Mouse (Mus musculus): ENCODE data around the gene Pofut2.
"Not testable (repeated sequence)": the region's sequence is repeated elsewhere in the genome, so short reads cannot be mapped to it uniquely, and the experiment has no call there.

Pofut2 gene

DNA sequence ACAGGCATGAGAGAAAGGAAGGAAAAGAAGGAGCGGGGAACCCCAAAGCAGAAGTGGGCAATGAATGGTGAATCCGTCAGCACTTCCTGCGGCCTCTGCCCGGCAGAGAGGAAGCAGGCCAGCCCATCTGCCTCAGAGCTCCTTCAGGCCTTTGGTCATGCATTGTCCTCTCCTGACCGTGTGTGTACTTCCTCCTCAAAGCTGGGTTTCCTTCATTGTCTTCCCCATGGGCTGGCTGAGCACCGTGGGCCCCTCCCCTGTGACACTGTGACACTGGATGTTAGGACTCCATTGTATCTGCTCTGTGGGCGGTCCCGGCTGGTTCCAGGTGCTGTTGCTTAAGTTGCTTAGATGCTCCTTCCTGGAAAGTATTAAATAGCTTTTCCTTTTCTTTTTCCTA, 7.3 kb downstream of the Pofut2 start:
- no peak for DNase-seq (ENCODE audit: low read depth)

DNA sequence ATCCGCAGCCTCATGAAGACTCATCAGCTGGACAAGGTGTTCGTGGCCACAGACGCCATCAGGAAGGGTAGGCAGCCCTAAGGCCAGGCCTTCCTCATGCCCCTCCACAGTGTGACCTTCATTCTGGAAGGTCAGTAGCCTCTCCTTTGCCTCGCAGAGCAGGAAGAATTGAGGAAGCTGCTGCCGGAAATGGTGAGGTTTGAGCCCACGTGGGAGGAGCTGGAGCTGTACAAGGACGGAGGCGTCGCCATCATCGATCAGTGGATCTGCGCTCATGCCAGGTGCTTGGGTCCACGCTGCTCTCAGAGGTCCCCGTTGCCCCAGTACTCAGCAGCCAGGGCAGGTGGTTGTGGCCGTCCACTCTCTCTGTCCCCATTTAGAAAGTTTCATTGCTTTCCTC, 8.0 kb downstream of the Pofut2 start:
- no peak for DNase-seq (ENCODE audit: low read depth)

DNA sequence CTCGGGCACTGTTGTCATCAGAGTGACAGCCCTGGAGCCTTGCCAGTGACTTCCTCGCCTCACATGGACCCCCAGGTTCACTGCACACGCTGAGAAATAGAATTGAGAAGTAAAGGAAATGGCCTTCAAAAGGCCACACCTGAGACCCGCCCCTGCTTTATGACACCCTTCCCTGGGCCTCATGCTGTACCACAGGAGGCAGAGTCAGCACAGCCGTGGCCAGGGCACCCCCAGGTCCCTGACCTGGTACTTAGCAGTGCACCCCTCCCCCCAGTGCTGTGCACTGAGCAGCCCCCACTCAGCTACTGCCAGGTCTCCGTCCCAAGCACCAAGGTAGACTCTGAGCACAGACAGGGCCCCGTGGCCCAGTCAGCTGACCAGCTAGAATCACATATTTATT, 10.1 kb downstream of the Pofut2 start:
- no peak for DNase-seq (ENCODE audit: low read depth)

DNA sequence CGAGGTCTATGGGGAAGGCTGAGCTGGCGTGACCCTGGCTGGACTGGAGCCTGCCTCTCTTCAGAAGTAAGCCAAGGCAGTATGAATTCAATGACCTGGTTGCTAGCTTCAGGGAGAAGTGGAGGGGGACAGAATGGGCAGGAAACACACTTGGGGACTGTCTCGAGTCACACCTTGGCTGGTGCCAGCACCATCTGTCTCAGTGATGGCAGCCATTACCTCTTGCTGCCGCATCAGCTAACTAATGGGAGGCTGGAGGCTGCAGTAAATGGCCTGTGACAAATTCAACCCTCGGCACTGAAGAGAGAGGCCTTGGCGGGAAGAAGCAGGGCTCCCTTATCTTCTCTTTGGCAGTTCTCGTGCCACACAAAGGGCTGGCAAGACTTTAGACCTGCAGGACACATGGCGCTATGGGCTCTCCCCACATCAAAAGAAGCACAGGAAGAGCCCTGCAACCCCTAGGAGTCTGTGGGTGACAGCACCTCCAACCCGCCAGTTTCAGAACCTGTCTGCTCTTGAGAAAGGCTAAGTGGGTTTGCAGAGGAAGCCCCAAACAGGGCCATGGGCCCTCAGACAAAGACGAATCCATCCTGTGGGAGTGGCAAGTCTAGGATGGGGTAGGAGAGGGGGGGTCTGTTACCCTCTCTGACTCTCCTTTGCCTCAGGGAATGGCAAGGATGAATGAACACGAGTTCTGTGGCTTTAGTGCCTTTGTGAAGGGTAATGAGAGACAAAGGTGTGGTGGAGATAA, 14.1 kb downstream of the Pofut2 start:
- DNase-seq (ENCODE audit: low read depth) = no peak

DNA sequence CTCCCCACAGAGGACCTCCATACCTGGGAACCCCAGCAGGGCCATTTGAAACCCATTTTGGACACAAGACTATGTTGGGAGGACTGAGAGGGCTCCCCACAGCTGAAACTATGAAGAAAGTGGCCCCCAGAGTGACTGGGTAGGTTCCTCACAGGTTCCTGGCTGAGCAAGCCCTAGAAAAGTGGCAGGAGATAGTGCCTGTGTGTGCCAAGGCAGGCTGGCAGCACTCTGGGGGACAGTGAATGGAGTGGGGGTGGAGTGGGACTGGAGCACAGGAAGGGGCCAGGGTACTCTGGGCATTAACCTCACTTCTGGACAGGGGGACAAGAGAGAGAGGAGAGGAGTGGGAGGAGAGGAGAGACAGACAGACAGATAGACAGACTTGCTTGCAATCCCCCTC, 14.8 kb downstream of the Pofut2 start:
- no peak for DNase-seq (ENCODE audit: low read depth)

DNA sequence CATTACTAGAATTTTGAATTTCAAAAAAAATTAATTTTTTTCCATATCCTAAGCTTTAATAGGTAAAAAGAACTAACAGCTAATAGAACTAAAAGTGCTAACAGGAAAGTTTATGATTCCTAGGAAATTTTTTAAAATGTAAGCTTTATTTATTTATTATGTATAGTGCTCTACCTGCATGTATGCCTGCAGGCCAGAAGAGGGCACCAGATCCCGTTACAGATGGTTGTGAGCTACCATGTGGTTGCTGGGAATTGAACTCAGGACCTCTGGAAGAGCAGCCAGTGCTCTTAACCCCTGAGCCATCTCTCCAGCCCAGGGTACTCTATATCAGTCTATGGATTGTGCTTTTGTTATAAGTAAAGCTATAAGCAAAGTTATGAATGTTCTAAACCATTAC, 23.1 kb downstream of the Pofut2 start:
- not testable (repeated sequence) for DNase-seq (ENCODE audit: low read depth)

DNA sequence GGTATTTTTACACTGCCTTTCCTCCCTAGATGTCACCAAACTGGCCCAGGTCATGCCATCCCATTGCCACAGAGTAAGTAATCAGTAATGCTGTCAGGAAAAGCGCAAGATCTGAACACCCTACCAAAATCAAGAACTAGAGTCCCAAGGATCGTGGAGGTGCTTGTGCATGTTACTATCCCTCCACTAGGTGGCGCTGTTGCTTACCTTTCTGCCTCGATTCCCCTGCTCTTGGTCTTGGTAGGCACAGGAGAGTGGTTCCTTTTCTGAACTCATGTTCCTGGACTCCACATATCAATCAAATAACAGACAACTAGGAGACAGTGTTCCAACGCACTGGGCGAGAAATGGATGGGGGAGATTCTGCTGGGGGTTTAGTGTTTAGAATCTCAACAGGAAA, 23.8 kb downstream of the Pofut2 start:
- peak; percentile 83 for DNase-seq (ENCODE audit: low read depth)

DNA sequence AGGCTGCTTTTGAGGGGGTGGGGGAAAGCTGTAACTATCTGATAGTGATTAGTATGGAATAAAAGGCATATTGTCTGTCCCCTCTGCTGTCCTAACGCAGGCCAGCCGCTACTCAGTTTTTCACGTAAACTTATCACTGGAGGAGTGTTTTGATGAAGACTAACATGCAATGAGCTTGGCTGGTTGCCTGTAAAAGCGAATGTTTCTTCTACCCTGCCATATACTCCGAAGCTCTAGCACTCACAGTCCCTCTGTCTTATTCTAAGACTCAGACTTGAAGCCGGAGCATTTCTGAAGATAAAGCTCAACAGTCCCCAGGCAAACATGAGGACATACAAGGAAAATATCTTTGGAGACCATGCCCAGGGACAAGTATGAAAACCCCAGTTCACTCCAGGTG, 25.8 kb downstream of the Pofut2 start:
- no peak for DNase-seq (ENCODE audit: low read depth)

DNA sequence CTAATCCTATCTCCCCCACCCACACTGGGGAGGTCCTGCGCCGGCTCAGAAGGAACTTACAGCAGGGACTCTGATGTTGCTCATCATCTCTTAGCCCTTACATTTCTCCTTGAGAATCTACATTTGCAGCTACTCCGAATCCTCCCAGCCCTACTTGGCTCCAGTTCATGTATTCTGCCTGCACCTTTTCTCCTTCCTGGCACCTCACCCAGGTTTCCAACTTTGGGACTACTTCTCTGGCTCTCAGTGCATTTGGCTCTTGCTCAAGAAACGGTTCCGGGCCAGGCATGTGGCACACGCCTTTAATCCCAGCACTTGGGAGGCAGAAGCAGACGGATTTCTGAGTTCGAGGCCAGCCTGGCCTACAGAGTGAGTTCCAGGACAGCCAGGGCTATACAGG, 28.6 kb downstream of the Pofut2 start:
- no peak for DNase-seq (ENCODE audit: low read depth)

DNA sequence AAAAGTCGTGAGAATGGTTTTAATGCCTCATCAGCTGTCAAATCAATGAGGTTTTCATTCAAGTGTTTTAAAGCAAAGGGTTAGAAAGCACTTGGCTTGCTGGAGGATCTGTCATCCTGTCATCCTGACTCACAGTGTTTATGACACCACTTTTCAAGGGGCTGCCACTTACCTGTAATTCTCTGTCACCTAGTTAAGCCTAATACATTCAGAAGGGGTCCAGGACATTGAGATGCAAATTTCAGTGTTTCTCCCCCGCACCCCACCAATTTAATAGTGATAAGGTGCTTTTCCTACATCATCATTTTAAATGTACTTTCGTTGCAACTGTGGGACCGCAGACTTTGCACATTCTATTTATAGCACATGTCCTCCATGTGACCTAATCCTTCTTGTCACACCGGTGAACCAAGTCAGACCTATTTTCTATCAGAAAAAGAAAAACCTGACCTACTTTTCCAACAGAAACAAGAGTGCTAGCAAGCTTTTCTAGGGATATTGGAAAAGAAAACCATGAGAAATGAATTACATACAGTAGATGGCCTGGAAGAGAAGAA, 29.7 kb downstream of the Pofut2 start:
- no peak for DNase-seq (ENCODE audit: low read depth)

DNA sequence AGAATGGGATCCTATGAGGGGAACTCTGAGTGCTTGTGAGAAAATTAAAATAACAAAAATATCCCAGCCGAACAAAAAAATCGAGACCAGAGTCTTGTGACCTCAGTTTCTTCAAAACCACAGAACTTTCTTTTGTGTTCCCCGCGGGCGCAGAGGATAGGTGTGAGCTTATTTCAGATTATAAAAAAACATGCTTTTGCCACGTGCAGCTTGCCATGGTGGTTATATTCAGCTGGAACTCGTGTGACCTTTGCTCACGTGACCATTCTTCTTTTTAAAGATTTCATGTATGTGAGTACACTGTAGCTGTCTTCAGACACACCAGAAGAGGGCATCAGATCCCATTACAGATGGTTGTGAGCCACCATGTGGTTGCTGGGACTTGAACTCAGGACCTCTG, 30.5 kb downstream of the Pofut2 start:
- DNase-seq (ENCODE audit: low read depth) = no peak

DNA sequence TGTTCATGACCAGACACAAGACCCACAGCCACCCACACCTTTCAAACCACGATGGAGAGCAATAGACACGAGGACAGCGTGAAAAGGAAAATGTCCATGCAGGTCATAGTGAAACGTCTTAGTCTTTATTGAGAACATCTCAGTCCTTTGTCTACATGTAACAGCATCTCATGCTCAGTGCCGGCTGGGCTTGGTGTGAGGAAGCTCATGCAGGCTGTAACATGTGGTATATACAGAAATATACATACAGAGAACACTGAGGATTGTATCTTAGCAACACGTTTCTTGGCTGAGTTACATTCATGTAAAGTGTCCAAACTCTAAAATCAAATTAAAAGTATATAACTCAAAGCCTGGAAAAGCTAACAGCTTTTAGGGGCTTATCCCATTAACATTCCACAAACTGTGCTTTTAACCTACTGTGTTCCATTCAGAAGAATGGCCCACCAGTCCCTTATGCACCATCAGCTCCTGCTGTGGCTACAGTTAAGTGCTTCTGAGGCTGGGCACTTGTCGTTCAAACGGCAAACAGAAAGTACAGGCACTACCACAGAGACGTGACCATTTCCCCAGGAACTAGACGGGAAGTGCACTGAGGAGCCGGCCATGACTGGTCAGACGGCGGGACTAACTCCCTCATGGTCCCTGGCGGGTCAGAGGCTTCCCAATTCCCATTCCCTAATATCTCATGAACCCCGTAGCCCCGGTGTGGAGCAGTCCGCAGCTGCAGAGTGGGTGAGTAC, 31.8 kb downstream of the Pofut2 start:
- DNase-seq (ENCODE audit: low read depth) = no peak

DNA sequence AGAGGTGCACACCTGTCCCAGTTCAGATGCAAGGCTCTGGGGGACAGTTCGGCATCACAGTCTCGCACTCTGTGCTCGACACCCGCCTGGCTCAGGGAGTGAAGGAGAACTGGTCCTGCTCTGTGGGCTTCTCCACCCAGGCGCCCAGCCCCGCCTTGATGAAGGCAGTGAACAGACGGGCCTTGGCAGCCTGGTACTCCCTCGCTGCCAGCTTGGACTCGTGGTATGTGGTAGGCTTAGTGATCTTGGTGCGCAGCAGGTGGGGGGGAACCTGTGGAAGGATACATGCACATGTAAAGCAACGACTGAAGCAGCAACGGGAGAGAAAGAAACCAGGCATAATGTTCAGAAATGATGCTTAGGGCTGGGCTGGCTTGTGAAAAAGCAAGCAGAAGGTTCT, 35.7 kb downstream of the Pofut2 start:
- DNase-seq (ENCODE audit: low read depth) = no peak

DNA sequence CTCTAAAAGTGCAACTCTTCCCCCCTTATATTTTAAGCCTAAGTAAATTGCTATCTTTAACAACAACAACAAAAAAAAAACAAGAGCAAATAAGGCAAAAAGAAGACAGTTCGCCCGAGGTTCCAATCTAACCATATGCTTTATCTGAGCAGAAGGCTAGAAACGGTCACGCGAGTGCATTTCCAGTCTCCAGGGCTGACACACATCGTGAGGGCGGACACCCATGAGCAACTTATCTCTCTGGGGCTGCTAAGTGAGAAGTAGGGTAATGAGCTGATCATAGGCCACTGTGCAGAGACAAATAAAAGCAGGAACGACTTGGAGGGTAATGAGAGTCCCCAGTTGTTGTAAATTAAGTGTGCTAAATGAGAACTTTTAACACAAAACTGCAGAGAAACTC, 39.6 kb downstream of the Pofut2 start:
- DNase-seq (ENCODE audit: low read depth) = no peak

DNA sequence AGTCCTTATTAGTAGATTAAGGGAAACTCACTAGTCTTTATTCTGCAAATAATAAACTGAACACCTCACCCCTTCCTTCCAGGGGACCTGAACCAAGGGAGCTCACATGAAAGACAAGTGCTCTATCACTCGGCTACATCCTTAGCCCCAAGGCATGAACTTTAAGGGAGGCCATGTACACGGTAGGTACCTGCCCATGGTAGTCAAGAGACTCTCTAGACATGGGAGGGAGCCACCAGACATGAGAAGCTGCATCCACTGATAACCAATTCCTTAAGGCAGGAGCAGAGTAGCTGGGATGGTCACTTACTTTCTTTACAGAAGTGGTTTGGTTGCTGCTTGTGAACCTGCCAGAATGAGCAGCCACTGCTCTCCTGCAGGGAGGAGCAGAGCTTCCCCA, 40.2 kb downstream of the Pofut2 start:
- no peak for DNase-seq (ENCODE audit: low read depth)

DNA sequence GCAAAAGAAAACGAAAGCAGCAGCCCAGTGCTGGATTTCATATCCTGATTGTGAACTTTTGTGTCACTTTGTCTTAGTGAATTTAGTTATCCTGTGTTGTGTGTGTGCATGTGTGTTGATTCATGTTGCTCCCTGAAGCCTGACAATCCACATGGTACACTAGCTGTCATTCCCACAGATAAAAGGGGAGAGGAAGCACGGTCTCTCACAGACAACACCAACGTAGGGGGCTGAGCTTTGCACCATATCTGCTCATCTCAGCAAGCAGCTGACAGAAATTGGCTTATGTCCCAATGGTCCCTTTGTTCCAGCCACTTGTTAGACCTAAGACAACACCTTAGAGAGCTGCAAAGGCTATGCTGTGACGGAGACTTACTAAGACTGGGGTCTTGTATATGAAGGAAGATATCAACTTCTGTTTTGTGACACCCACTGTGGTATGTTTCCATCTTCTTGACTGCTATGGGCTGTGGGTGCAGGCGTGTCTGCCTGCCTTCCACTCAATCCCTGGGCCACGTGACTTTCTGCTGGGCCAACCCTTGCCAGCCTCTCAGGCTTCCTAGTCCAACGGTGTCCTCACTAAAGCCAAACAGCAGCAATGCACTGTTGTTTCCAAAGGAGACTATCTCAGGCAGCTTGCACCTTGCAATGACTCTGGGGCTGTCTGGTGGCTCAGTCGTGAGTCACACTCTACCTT, 41.4 kb downstream of the Pofut2 start:
- DNase-seq (ENCODE audit: low read depth) = no peak

DNA sequence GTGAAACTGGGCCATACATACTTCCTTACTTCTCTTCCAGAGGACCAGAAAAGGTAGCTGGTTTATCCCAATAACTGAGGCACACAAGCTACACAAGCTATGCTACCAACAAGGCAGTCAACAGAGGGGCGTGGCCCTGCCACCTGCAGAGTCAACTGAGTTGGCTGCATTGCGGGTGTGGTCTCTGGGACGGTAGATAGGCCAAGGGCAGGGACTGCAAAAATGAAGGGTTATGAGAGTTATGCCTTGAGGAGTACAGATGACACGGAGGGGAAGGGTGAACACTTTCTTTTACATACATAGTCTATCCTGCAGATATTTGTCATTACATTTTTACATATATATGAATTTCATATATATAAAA, 41.9 kb downstream of the Pofut2 start:
- DNase-seq (ENCODE audit: low read depth) = no peak

DNA sequence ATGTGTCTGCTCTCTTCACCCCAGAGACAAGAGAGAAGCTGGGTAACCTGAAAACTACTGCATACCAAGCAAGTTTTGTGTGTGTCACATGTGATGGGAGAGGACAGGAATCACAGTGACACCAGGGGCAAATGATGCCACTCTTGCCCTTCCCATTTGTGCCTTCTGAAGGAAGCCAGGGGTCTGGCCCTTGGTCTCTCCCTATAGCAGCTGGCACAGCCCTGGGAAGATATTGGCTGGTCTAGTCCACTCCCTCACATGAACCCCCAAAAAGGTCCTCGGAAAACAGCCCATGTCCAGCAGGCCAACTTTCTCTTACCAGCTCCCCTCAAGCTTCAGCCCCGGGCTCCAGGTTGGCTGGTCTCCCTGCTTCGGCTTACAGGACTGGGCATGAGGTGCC, 45.3 kb downstream of the Pofut2 start:
- no peak for DNase-seq (ENCODE audit: low read depth)

DNA sequence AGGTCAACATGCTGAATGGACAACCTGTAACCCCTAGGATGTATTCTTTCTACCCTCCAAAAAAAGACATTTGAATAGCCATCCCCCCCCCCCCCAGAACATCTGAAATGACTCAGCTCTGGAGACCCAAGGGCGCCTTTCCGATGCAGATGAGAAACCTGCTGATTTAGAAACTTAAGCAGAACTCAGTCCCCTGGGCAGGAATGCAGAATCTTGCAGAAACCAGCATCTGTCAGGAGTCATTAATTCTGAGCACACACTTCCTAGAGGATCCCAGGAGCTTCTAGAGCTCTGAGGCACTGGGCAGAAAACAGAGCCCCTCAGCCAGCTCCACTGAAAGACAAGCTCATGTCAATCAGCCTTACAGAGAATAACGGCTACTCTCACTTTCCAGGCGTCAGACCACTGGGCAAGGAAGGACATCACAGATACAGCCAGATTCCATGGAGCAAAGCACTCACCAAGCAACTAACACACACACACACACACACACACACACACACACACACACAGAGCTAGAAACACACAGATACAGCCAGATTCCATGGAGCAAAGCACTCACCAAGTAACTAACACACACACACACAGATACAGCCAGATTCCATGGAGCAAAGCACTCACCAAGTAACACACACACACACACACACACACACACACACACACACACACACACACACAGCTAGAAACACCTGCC, 46.0 kb downstream of the Pofut2 start:
- DNase-seq (ENCODE audit: low read depth) = no peak

DNA sequence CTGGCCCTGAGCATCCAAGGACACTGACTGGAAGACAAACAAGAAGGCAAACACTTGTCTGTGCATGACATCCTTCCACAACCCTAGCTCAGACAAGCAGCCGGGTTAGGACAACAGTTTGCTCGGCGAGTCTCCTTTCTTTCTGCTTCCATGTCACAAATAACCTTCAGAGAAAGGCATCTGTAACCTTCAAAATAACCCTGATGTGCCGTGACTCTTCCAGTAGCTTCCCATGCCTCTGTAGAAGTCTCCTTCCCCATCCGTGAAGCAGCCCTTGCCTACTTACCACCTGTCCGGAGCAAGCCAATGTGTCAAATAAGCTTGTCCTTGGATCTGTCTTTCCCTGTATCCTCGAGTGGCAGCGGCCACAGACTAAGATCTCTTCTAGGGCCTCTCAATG, 46.7 kb downstream of the Pofut2 start:
- no peak for DNase-seq (ENCODE audit: low read depth)

DNA sequence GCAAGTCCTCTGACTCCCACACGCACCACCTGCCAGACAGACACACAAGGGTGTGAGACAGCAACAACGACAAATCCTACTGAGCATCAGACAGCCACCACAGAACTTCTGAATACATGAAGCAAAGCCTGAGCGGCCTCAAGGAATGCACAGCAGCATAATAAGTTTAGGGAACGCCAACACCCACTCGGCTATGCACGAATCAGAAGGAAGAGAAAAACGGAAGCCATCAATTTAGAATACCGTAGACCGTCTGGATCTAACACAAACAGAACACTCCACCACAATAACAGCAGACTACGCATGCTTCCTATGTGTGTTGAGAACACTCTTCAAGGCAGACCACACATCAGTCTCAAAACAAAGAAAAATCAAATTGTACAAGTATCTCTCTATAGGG, 50.0 kb downstream of the Pofut2 start:
- DNase-seq (ENCODE audit: low read depth) = no peak

DNA sequence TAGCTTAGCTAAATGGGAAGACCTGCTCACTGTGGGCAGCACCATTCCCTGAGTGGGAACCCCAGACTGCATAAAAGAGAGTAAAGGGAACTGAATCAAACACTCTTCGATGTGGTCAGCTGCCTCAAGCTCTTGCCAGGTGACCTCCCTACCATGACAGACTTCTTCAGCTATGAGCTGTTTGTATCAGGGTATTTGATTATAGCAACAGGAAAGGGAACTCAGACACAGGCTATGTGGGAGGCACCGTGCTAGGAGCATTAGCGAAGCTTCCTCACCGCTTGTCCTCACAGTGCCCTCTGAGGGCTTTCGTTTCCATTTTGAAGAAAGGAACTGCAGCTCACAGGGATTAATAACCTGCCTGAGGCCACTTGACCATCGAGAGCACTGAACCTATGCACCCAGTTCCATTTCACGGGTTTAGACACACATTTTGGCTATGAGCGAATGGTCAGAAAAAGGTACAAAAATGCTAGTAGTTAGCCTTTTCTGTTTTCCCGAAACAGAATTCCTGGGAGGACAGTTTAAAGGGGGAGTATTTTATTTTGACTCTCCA, 55.8 kb downstream of the Pofut2 start:
- DNase-seq (ENCODE audit: low read depth) = no peak

Data from naive thymus-derived CD4-positive, alpha-beta T cell, adult 2 months (primary cell).